Mouse (Mus musculus): ENCODE results near the gene Tnrc6b. TPM values are rescaled to one million over a fixed set of nuclear protein-coding genes. Genes with fewer than 3 reads are reported as not detected.

Gene Tnrc6b
- total and polyA plus RNA-seq, 3 experiments, result 7.8 to 13.9 (median 8.0) TPM

DNA sequence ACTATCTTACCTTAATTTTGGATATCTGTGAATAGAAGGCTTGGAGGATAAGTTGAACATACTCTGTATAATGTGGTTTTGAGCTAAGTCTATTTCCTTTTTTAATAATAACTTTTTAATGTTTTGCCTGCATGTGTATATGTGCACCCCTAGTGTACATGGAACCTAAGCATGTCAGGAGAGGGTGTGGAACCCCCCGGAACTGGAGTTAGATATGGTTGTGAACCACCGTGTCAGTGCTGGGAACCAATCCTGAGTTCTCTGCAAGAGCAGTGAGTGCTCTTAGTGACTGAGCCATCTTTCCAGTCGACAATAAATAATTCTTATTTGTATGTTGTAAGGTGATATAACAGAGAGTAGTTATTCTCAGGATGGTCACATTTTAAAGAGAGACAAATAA is 49.4 kb downstream of the Tnrc6b start:
- Histone ChIP-seq H3K27ac (ENCODE audit: control insufficient read depth, low read depth, low read length) (peak overlapping the region; percentile 18; the same call in 1 of the 2 replicates), H3K4me1 (ENCODE audit: control insufficient read depth in 1 of 2, insufficient read depth in 2 of 2, low read length in 2 of 2) (peaks cover 13 to 24% of the 10 kb centered on the region in 2 experiments), H3K27me3 (ENCODE audit: control insufficient read depth in 1 of 2, insufficient read depth in 2 of 2, low read length in 2 of 2) (no peaks in the 10 kb centered on the region), H3K79me2 (ENCODE audit: control insufficient read depth, insufficient read depth, low read length, poor library complexity) (no peaks in the 10 kb centered on the region), H3K9me3 (replicated peaks; ENCODE audit: insufficient read depth, low read length) (no peaks in the 10 kb centered on the region), H3K4me3 (ENCODE audit: control insufficient read depth in 1 of 2, insufficient read depth in 1 of 2, low read depth in 2 of 2, low read length in 2 of 2) (no peak overlapping the region; a peak in 1 of 4 replicates), H3K36me3 (ENCODE audit: control insufficient read depth in 1 of 2, insufficient read depth in 2 of 2, low read length in 2 of 2) (peaks cover 0 to 35% of the 10 kb centered on the region in 2 experiments; a peak in 2 of 4 replicates), H3K9ac (ENCODE audit: control insufficient read depth, low read depth, low read length, poor library complexity, severe bottlenecking) (peak overlapping the region; percentile 28)
- DNase-seq (ENCODE audit: low read depth, low spot score), result peak; percentile 20
- no peak for TF ChIP-seq GATA1 (IDR thresholded peaks at IDR 0.05; ENCODE audit: low read depth, low read length)
- TF ChIP-seq UBTF (IDR thresholded peaks at IDR 0.05; ENCODE audit: borderline replicate concordance, insufficient read depth, low read depth, low read length), result no peak
- no peak for TF ChIP-seq POLR2A (IDR thresholded peaks at IDR 0.05; ENCODE audit: control insufficient read depth in 1 of 2, insufficient read depth in 1 of 2, low read depth in 1 of 2, low read length in 2 of 2, poor library complexity in 1 of 2)
- no peak for TF ChIP-seq ZMIZ1 (IDR thresholded peaks at IDR 0.05; ENCODE audit: low read depth, low read length)
- no peak for TF ChIP-seq MYC (IDR thresholded peaks at IDR 0.05; ENCODE audit: low read depth, low read length)
- TF ChIP-seq SIN3A (IDR thresholded peaks at IDR 0.05; ENCODE audit: low read length), result no peak
- TF ChIP-seq CHD2 (IDR thresholded peaks at IDR 0.05; ENCODE audit: low read length), result no peak
- no peak for TF ChIP-seq ELF1 (IDR thresholded peaks at IDR 0.05; ENCODE audit: low read depth, low read length)
- TF ChIP-seq MXI1 (IDR thresholded peaks at IDR 0.05; ENCODE audit: low read depth, low read length), result no peak

DNA sequence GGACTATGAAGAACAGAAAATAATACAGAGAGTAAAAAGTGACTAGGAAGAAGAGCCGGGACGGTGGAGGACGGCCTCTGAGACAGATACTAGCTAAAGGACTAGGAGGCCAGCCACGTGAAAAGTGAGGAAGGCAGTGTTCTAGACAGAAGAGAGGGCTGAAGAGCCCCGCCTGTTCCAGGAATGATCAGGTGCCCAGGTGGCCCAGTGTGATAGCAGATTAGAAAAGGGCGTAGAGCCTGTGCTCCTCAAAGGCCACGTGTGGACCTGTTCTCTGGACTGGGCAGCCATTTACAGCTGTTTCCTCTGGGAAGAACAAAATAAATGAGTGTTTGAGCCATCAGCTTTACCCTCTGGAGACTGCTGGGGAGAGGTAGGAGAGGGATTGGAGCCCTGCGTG is 49.8 kb downstream of the Tnrc6b start:
- H3K27me3 ChIP-seq (ENCODE audit: control insufficient read depth in 1 of 2, insufficient read depth in 2 of 2, low read length in 2 of 2), result no peaks in the 10 kb centered on the region
- TF ChIP-seq MYC (IDR thresholded peaks at IDR 0.05; ENCODE audit: low read depth, low read length), result peak; percentile 85
- peak; percentile 90 for TF ChIP-seq TAL1 (IDR thresholded peaks at IDR 0.05; ENCODE audit: low read length)
- peak; percentile 79 for TF ChIP-seq TCF12 (IDR thresholded peaks at IDR 0.05; ENCODE audit: low read depth, low read length)
- TF ChIP-seq EP300 (IDR thresholded peaks at IDR 0.05; ENCODE audit: low read depth in 1 of 2, low read length in 2 of 2), result peak; percentile 56 to 84
- TF ChIP-seq HCFC1 (IDR thresholded peaks at IDR 0.05; ENCODE audit: low read depth, low read length), result no peak
- TF ChIP-seq GATA1 (IDR thresholded peaks at IDR 0.05; ENCODE audit: low read depth, low read length), result peak; percentile 67
- TF ChIP-seq MEF2A (IDR thresholded peaks at IDR 0.05; ENCODE audit: extremely low read depth, insufficient replicate concordance, low read depth, low read length, poor library complexity, severe bottlenecking), result no peak
- TF ChIP-seq SIN3A (IDR thresholded peaks at IDR 0.05; ENCODE audit: low read length), result peak; percentile 26; the same call in 1 of the 2 replicates
- peak; percentile 59; the same call in 1 of the 2 replicates for TF ChIP-seq BHLHE40 (IDR thresholded peaks at IDR 0.05; ENCODE audit: borderline replicate concordance, low read depth, low read length)
- no peak for TF ChIP-seq GABPA (IDR thresholded peaks at IDR 0.05; ENCODE audit: low read depth, low read length)
- TF ChIP-seq ETS1 (IDR thresholded peaks at IDR 0.05; ENCODE audit: low read depth, low read length), result peak; percentile 65
- no peak for TF ChIP-seq ZNF384 (IDR thresholded peaks at IDR 0.05; ENCODE audit: low read depth, low read length)
- TF ChIP-seq USF1 (IDR thresholded peaks at IDR 0.05; ENCODE audit: low read depth, low read length), result peak; percentile 63; the same call in 1 of the 2 replicates
- TF ChIP-seq RAD21 (IDR thresholded peaks at IDR 0.05; ENCODE audit: low read depth, low read length), result no peak
- no peak for TF ChIP-seq ZKSCAN1 (IDR thresholded peaks at IDR 0.05; ENCODE audit: low read depth, low read length)
- TF ChIP-seq E2F4 (IDR thresholded peaks at IDR 0.05; ENCODE audit: borderline replicate concordance, low read depth, low read length), result no peak
- TF ChIP-seq MAX (IDR thresholded peaks at IDR 0.05; ENCODE audit: low read length), result peak; percentile 55
- no peak for TF ChIP-seq MAFK (IDR thresholded peaks at IDR 0.05; ENCODE audit: borderline replicate concordance, low read depth, low read length)
- peak; percentile 89; the same call in 1 of the 2 replicates for TF ChIP-seq MXI1 (IDR thresholded peaks at IDR 0.05; ENCODE audit: low read depth, low read length)
- TF ChIP-seq ZC3H11A (IDR thresholded peaks at IDR 0.05; ENCODE audit: low read depth, low read length), result no peak
- peaks cover 0 to 37% of the 10 kb centered on the region in 2 experiments; a peak in 2 of 4 replicates for H3K36me3 ChIP-seq (ENCODE audit: control insufficient read depth in 1 of 2, insufficient read depth in 2 of 2, low read length in 2 of 2)
- H3K9me3 ChIP-seq (replicated peaks; ENCODE audit: insufficient read depth, low read length), result no peaks in the 10 kb centered on the region
- no peak overlapping the region for H3K27ac ChIP-seq (ENCODE audit: control insufficient read depth, low read depth, low read length)
- H3K79me2 ChIP-seq (ENCODE audit: control insufficient read depth, insufficient read depth, low read length, poor library complexity), result no peaks in the 10 kb centered on the region
- no peak overlapping the region; the same call in 1 of the 2 replicates for H3K9ac ChIP-seq (ENCODE audit: control insufficient read depth, low read depth, low read length, poor library complexity, severe bottlenecking)
- H3K4me3 ChIP-seq (ENCODE audit: control insufficient read depth in 1 of 2, insufficient read depth in 1 of 2, low read depth in 2 of 2, low read length in 2 of 2), result no peak overlapping the region; a peak in 1 of 4 replicates
- peaks cover 13 to 25% of the 10 kb centered on the region in 2 experiments for H3K4me1 ChIP-seq (ENCODE audit: control insufficient read depth in 1 of 2, insufficient read depth in 2 of 2, low read length in 2 of 2)
- DNase-seq (ENCODE audit: low read depth, low spot score), result peak; percentile 71

All from MEL (cell line).